Mouse (Mus musculus): Measurements from ENCODE around the gene Rrp7a.

Rrp7a gene

DNA sequence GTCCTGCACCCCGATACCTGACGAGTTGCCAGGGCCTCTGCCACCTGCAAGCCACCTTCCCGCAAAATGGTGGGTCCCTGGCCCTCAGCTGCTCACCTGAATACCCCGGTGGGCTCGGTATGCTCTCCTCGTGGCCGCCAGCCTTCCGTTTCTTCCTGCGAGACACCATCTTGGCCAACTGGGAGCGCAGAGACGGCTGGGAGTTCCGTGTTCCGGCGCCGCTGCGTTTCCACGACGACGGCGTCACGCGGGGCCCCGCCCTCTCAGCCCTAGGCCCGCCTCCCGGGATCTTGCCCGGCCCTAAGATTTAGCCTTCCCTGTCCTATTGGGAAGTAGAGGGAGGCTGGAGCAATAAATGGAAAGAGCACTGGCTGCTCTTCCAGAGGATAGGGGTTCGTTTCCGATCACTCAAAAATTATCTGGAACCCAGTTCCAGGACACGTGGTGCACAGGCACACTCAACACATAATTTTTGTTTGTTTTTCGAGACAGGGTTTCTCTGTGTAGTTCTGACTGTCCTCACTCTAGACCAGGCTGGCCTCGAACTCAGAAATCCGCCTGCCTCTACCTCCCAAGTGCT is at the start of gene Rrp7a:
Rrp7a (minus strand) TSS at position 236 of the 580 bp plus-strand sequence.
- DNase-seq (ENCODE audit: low read depth, low spot score): peak; percentile 90

DNA sequence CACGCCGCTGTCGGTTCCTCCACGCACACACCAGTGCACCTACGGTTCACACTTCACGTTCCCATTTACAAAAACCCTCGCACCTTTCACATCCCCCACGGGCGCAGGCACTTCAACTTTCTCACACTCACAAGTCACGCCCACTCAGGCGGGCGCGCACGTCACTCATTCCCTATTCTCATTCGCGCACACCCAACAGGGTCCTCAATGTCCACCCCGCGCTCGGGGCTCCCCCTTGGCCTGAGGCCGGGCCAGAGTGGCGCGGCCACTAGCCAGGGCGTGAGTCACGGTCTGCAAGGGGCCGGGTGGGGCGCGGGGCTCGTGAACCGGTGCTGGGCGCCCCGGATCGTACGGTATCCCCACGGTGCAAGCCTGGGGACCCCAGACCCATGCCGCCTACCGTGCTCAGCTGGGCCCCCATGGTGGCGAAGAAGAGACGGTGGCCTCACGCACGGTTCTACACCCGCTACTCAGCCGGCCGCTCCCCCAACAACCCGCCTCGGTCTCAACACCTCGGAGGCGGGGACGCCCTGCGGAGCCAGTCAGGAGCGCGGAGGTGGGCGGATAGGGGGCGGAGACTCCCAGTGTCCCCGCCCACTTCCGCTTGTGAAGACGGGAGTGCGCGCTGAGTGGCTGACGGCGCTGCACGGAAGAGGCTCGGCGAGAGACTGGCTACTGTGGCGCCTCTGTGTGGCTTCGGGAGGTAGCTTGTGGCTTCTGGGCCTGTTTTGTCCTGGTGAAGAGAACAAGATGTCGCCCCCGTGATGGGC is 49.3 kb upstream of the Rrp7a start:
- DNase-seq (ENCODE audit: low read depth, low spot score): peak; percentile 96

GRCm38 (mm10) chr15:83170956-83171659 is 48.5 kb upstream of the Rrp7a start:
- no peak for DNase-seq (ENCODE audit: low read depth, low spot score)

DNA sequence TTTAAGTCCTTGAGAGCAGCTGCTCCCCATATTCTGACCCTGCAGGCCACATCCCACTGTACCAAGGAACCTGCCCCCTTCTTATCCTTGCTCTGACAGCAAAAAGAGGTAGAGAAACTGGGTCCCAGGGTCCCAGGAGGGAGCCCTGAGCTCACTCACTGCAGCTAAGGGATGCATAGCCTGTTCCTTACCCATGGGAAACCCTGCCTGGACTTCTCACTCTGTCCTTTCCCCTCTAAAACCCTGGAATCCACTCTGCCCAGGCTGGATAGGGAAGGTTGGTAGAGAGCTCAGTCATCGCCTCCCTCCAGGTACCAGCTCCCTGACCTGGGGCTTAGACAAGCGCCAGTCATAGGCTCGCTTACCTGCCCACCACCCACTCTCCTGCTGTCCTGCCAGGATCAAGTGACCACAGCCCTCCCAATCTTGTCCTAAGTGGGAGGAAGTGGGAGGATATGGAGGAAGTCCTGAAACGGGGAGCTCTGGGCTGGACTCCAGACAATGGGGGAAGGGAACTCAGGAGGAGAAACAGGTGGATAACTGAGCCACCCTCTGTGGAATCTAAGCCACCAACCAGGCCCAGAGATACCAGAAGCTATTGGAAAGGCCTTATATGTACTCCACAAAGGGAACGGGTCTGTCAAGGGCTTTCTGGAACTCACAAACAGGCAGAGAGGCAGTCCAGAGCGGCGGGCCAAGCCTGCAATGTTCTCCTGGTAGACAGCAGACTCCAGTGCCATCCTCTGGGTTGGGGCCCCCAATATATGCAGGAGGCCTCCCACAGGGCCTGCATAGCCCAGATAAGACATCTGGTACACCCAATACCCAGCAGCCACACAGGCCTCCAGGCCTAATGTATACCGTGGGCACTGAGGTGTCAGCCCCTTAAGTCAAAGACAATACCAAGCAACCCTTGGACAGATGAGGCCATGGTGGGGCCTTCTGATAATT is 47.4 kb upstream of the Rrp7a start:
- no peak for DNase-seq (ENCODE audit: low read depth, low spot score)

GRCm38 (mm10) chr15:83168875-83169771 is 46.5 kb upstream of the Rrp7a start:
- no peak for DNase-seq (ENCODE audit: low read depth, low spot score)

GRCm38 (mm10) chr15:83168311-83168710 is 45.7 kb upstream of the Rrp7a start:
- DNase-seq (ENCODE audit: low read depth, low spot score): no peak

GRCm38 (mm10) chr15:83167550-83168065 is 45.0 kb upstream of the Rrp7a start:
- DNase-seq (ENCODE audit: low read depth, low spot score): no peak

GRCm38 (mm10) chr15:83167126-83167525 is 44.5 kb upstream of the Rrp7a start:
- no peak for DNase-seq (ENCODE audit: low read depth, low spot score)

- DNase-seq (ENCODE audit: low read depth, low spot score): no peak
Observed at GRCm38 (mm10) chr15:83166642-83167041, 44.0 kb upstream of the Rrp7a start.

- no peak for DNase-seq (ENCODE audit: low read depth, low spot score)
Observed at GRCm38 (mm10) chr15:83165526-83166315, 43.1 kb upstream of the Rrp7a start.

DNA sequence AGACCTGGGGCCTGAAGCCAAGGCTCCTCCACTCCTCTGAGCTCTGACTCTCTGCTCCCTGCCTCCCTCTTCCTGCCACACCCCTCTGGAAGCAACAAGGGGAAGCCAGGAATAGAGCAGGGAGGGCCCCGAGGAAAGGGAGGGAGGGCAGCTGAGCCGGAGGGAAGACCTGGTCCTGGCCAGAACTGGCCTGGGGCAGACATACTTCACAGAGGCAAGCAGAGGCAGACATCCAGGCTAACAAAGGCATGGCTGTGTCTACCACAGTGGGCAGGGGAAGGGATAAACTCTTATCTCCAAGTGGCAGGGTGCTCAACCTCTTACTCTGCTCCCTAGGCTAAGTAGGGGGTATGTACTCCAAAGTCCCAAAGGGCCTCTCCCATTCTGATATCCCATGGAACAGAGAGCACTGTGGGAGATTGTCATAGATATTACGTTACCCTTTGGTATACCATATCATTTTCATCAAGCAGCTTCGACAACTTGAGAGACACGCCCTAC is 42.4 kb upstream of the Rrp7a start:
- no peak for DNase-seq (ENCODE audit: low read depth, low spot score)

DNA sequence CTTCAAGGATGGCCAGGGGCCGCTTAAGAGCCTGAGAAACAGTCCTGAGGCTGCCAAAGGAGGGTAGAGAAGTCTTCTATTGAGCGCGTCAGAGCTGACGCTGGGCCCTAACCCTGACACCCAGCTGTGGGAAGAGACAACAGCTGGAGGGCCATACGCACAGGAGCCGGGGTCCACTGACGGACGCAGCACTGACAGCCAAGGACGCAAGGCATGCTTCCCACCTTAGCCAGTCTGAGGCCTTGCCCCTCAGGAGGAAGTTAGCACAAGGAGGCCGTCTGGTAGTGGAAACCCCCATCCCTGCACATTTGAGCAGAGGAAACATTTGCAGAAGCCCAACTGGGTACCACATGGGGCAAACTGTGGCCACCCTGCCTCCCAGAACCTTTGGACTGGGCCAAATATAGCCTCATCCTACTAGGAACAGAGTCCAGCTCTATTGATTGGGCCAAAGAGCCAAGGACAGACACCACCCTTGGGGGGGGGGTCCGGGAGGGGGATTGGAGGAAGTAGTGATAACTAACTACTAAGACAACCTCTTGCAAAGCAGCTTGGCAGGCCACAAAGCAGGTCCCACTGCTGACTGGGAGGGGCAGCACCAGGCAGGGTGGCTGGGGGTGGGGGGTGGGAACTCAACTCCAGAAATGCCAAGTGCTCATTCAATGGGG is 40.4 kb upstream of the Rrp7a start:
- no peak for DNase-seq (ENCODE audit: low read depth, low spot score)

GRCm38 (mm10) chr15:83162001-83162400 is 39.4 kb upstream of the Rrp7a start:
- no peak for DNase-seq (ENCODE audit: low read depth, low spot score)

GRCm38 (mm10) chr15:83161062-83161748 is 38.6 kb upstream of the Rrp7a start:
- no peak for DNase-seq (ENCODE audit: low read depth, low spot score)

- no peak for DNase-seq (ENCODE audit: low read depth, low spot score)
Observed at GRCm38 (mm10) chr15:83160561-83160960, 38.0 kb upstream of the Rrp7a start.

GRCm38 (mm10) chr15:83159823-83160222 is 37.2 kb upstream of the Rrp7a start:
- no peak for DNase-seq (ENCODE audit: low read depth, low spot score)

DNA sequence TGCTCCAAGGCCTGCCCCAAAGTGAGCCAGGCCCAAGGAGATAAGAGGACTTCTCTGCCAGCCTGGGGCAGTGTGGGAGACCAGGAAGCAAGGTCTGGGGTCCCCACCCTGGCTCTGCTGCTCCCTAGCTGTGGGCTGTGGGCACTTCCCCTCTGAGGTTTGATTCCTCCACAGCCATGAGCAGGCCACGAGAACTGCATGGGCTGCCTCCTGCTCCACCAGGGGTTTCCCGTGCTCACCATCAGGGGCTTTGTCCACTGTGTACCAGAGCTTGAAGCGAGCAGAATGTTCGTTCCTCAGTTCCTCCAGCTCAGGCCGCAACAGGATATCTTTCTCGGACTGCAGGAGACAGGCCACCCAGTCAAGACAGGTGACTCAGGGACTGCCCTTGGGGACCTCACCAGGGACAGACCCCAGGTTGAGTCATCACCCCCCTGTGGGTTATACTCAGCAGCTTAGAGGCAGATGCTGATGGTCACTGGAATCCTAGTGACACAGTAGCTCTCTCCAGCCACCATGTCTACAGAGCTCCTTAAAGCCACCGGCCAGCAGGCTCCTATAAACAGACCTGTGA is 36.1 kb upstream of the Rrp7a start:
- DNase-seq (ENCODE audit: low read depth, low spot score): no peak

DNA sequence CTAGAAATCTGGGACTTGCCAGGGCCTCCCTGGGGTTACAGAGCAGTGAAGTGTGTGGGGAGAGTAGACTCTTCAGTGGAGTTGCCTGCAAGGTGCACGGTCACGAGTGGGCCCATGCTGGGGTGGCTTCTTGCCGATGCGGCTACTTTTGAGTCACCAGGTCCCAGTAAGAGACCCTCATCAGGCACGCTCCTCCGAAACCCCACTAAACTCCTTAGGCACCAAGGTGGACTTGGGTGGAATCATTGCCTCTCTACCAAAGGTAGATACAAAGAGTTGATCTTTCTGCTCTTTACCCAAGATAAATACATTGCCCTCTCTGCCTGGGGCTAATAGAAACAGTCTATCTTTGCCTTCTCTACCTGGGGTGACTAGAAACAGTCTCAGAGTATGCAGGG is 35.1 kb upstream of the Rrp7a start:
- no peak for DNase-seq (ENCODE audit: low read depth, low spot score)
